Mouse (Mus musculus) small intestine, adult 2 months (tissue): ENCODE data around the gene Tbc1d14.

Experiments
- CTCF ChIP-seq: fragments of 200-500 bp; IDR thresholded peaks from 2 replicates; pipeline ENCODE4 v1.5.1; 2012; ENCODE audit warnings: low read depth, mild to moderate bottlenecking, control low read depth, inconsistent platforms, low read length, moderate library complexity, mixed read lengths; ENCODE audit not compliant: insufficient replicate concordance, insufficient read length; ENCODE audit errors: extremely low read depth
- POLR2A ChIP-seq: fragments of 200-500 bp; IDR thresholded peaks from 2 replicates; pipeline ENCODE4 v1.6.1; 2012; ENCODE audit warnings: low read depth, mild to moderate bottlenecking, control low read depth, inconsistent platforms, low read length, moderate library complexity

GRCm38 (mm10) chr5:36570546-36571245, 22.4 kb downstream of the Tbc1d14 start:
- TF ChIP-seq CTCF (no peak), POLR2A (no peak)
